Mouse (Mus musculus) liver, adult 2 months (tissue): Measurements from ENCODE around the gene Scn1a. TPM values are rescaled to one million over a fixed set of nuclear protein-coding genes. Genes with fewer than 3 reads are reported as not detected.

Experiments
- DNase-seq: peaks from one replicate; pipeline ENCODE4 v3.0.0-alpha.2; 2011; ENCODE audit warnings: low read depth, low spot score; ENCODE audit errors: extremely low read depth
- H3K27ac ChIP-seq: fragments of 200-500 bp; replicated peaks from 2 replicates; pipeline ENCODE4 v1.5.1; 2012; ENCODE audit warnings: low read depth, mild to moderate bottlenecking, control low read depth, inconsistent platforms, low read length; ENCODE audit not compliant: insufficient read depth
- H3K27me3 ChIP-seq: fragments of 200-500 bp; 2 replicates; pipeline ENCODE4 v1.6.1; 2012; ENCODE audit warnings: mild to moderate bottlenecking, moderate library complexity, low read length, inconsistent platforms; ENCODE audit not compliant: control insufficient read depth, insufficient read depth
- H3K36me3 ChIP-seq: fragments of 200-500 bp; 2 replicates; pipeline ENCODE4 v1.6.1; 2012; ENCODE audit warnings: low read length, inconsistent platforms; ENCODE audit not compliant: control insufficient read depth, insufficient read depth
- H3K4me1 ChIP-seq: fragments of 200-500 bp; 2 replicates; pipeline ENCODE4 v1.6.1; 2011; ENCODE audit warnings: low read length; ENCODE audit not compliant: control insufficient read depth, insufficient read depth
- H3K4me3 ChIP-seq: fragments of 200-500 bp; 2 replicates; pipeline ENCODE4 v1.5.1; 2011; ENCODE audit warnings: low read depth, mild to moderate bottlenecking, control low read depth, low read length, moderate library complexity; ENCODE audit not compliant: insufficient read depth
- H3K79me2 ChIP-seq: fragments of 200-500 bp; 2 replicates; pipeline ENCODE4 v1.6.1; 2012; ENCODE audit warnings: inconsistent platforms, mild to moderate bottlenecking, low read length, moderate library complexity; ENCODE audit not compliant: control insufficient read depth, insufficient read depth
- H3K9ac ChIP-seq: fragments of 200-500 bp; 2 replicates; pipeline ENCODE4 v1.6.1; 2012; ENCODE audit warnings: low read depth, mild to moderate bottlenecking, control low read depth, inconsistent platforms, low read length
- CTCF ChIP-seq: fragments of 200-500 bp; IDR thresholded peaks from 2 replicates; pipeline ENCODE4 v1.5.1; 2011; ENCODE audit warnings: low read depth, low read length, control low read depth
- POLR2A ChIP-seq: fragments of 200-500 bp; IDR thresholded peaks from 2 replicates; pipeline ENCODE4 v1.6.1; 2011; ENCODE audit warnings: low read length, control low read depth; ENCODE audit not compliant: insufficient read depth; ENCODE audit errors: extremely low read depth
- WGBS: fragments of 180-500 bp; shearing (Covaris S2); methylation state at CpG from one replicate; pipeline ENCODE4 v1.1.7; 2018; 5-methylcytosine and 5-hydroxymethylcytosine counted together
- polyA plus RNA-seq: library from polyadenylated mRNA; depleted of rRNA; stranded (reverse); fragments of >200 nt; gene quantifications from 2 replicates; pipeline ENCODE4 v1.2.3, GENCODE M21; 2012; rRNA removed
- total RNA-seq: library from RNA; depleted of rRNA; stranded (reverse); fragments of >200 nt; gene quantifications from 2 replicates; pipeline ENCODE4 v1.2.3, GENCODE M21; 2014; rRNA removed

The Scn1a gene
- total RNA-seq (0.07 TPM in 1 of 2 replicates, not detected in the other), polyA plus RNA-seq (not detected in 2 replicates)

- WGBS = 15% methylated on average over 7 of the region's 7 CpGs
- Histone ChIP-seq H3K27me3 (no peaks in the 10 kb centered on the region), H3K27ac (no peak within 1 kb of the TSS), H3K4me1 (no peaks in the 10 kb centered on the region), H3K4me3 (no peak within 1 kb of the TSS), H3K9ac (no peak within 1 kb of the TSS), H3K79me2 (no peaks in the 10 kb centered on the region), H3K36me3 (no peaks in the 10 kb centered on the region)
- no peak for TF ChIP-seq CTCF
- no peak for TF ChIP-seq POLR2A
- no peak for DNase-seq
Measured at GRCm38 (mm10) chr2:66440711-66441110, at the start of gene Scn1a. Gene Scn1a (minus strand): TSS chr2:66440840.

GRCm38 (mm10) chr2:66478395-66478794 lies 37.8 kb upstream of the Scn1a start:
- 27% methylated on average over 2 of the region's 2 CpGs for WGBS

DNA sequence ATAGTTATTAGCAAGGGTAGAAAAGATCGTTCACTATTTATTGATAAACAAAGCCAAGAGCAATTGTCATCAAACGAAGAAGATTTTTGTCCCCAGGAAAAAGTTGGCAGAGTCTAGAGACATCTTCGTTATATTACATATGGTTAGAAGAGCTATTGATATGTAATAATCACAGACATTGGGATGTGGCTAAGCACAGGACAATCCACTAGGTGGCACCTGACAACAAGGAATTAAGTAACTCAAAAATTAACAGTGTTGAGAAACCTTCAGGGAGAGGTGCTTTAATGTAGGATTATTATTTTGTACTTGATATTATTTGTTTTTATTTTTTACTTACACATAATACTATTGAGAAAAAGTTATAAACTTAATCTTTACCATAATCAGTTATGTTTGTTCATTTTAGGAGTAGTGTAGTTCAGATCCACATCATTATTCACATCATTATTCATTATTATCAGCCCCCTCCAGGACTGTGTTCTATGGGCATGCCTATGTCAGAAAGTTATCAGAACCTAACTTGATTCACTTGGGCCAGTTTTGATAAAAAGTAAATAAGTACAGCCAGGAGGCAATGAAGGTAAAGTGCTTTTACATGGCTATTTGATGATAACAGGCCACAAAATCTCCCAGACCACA lies 32.7 kb upstream of the Scn1a start:
- peak; percentile 24 for DNase-seq
- TF ChIP-seq CTCF = peak; percentile 7; the same call in 1 of the 2 replicates
- no peak for TF ChIP-seq POLR2A
- Histone ChIP-seq H3K27ac (no peak overlapping the region), H3K36me3 (no peaks in the 10 kb centered on the region), H3K27me3 (no peaks in the 10 kb centered on the region), H3K4me1 (no peaks in the 10 kb centered on the region), H3K79me2 (no peaks in the 10 kb centered on the region), H3K4me3 (no peak overlapping the region), H3K9ac (no peak overlapping the region)
- WGBS = 47% methylated on average over 3 of the region's 3 CpGs

More at GRCm38 (mm10) chr2:66478395-66478794, 37.8 kb upstream of the Scn1a start:
- no peak for TF ChIP-seq CTCF
- TF ChIP-seq POLR2A = no peak
- no peaks in the 10 kb centered on the region for H3K79me2 ChIP-seq
- no peak overlapping the region for H3K4me3 ChIP-seq
- no peaks in the 10 kb centered on the region for H3K36me3 ChIP-seq
- no peak overlapping the region for H3K27ac ChIP-seq
- DNase-seq = no peak
- H3K4me1 ChIP-seq = no peaks in the 10 kb centered on the region
- no peak overlapping the region for H3K9ac ChIP-seq
- H3K27me3 ChIP-seq = no peaks in the 10 kb centered on the region

GRCm38 (mm10) chr2:66465484-66465883 lies 24.8 kb upstream of the Scn1a start:
- Histone ChIP-seq H3K27ac (no peak overlapping the region), H3K27me3 (no peaks in the 10 kb centered on the region), H3K36me3 (no peaks in the 10 kb centered on the region), H3K4me1 (no peaks in the 10 kb centered on the region), H3K4me3 (no peak overlapping the region), H3K9ac (no peak overlapping the region), H3K79me2 (no peaks in the 10 kb centered on the region)
- 79% methylated on average over 3 of the region's 3 CpGs for WGBS
- DNase-seq = no peak
- TF ChIP-seq CTCF (no peak), POLR2A (no peak)

GRCm38 (mm10) chr2:66464874-66465458 lies 24.3 kb upstream of the Scn1a start:
- WGBS = 81% methylated on average over 2 of the region's 2 CpGs
- no peaks in the 10 kb centered on the region for H3K36me3 ChIP-seq

DNA sequence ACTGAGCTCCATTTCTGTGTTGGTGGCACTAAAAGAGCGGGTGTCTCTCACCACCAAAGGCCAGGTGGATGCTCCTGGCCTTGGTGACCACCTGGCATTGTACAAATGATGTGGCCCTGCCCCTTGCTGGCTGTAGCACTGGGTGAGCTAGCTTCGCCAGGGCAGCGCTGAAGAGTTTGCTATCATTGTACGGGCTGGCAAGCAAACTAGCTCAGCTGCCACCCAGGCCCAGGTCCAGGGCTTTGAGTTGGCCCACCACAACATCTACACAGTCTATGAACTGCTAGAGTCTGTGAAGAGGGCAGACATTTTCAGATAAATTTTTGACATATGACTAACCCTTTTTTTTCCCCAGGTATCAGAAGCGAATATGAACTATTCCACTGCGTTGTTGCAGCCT lies 23.3 kb upstream of the Scn1a start:
- no peaks in the 10 kb centered on the region for H3K79me2 ChIP-seq
- WGBS = 87% methylated on average over 6 of the region's 6 CpGs
- no peak for DNase-seq

More at GRCm38 (mm10) chr2:66464874-66465458, 24.3 kb upstream of the Scn1a start:
- Histone ChIP-seq H3K27me3 (no peaks in the 10 kb centered on the region), H3K9ac (no peak overlapping the region), H3K27ac (no peak overlapping the region), H3K4me1 (no peaks in the 10 kb centered on the region), H3K4me3 (no peak overlapping the region), H3K79me2 (no peaks in the 10 kb centered on the region)
- TF ChIP-seq CTCF = no peak
- no peak for DNase-seq

More for the DNA sequence above, 23.3 kb upstream of the Scn1a start:
- no peaks in the 10 kb centered on the region for H3K36me3 ChIP-seq
- no peak overlapping the region for H3K9ac ChIP-seq
- no peak overlapping the region for H3K27ac ChIP-seq
- no peaks in the 10 kb centered on the region for H3K4me1 ChIP-seq
- TF ChIP-seq CTCF (no peak), POLR2A (no peak)
- no peaks in the 10 kb centered on the region for H3K27me3 ChIP-seq
- H3K4me3 ChIP-seq = no peak overlapping the region
